Mouse (Mus musculus) cerebellum, postnatal 4 days (tissue): ENCODE data around the gene Ube2z.

Experiments used
- DNase-seq, 2 experiments: peaks; one replicate each; pipeline ENCODE4 v3.0.0; 2022; ENCODE audit warnings: low spot score in 2 of 2, mixed read lengths in 1 of 2

The Ube2z gene

GRCm38 (mm10) chr11:96058309-96058708, 6.9 kb downstream of the Ube2z start:
- no peak for DNase-seq

- no peak for DNase-seq
Measured at GRCm38 (mm10) chr11:96050854-96051253, 14.3 kb downstream of the Ube2z start.

DNA sequence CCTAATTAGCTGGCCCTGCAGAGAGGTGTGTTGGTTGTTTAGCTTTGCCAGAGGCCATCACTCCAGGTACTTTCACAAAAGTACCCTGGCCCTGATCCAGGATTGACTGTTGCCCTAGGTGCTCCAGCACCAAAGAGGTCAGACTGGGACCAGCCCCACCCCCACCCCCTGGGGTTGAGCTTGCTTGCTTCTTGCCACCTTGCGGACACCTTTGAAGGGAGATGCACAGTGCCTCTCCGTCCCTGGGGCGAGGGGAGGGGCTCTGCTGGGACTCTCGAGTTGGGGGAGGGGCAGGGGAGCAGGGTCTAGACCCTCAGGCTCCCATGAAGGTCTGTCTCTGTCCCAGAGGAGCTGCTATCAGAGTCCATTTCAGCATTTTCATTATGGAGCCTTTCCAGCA, 15.2 kb downstream of the Ube2z start:
- no peak for DNase-seq

- no peak for DNase-seq
Measured at GRCm38 (mm10) chr11:96047469-96048373, 17.5 kb downstream of the Ube2z start.

DNA sequence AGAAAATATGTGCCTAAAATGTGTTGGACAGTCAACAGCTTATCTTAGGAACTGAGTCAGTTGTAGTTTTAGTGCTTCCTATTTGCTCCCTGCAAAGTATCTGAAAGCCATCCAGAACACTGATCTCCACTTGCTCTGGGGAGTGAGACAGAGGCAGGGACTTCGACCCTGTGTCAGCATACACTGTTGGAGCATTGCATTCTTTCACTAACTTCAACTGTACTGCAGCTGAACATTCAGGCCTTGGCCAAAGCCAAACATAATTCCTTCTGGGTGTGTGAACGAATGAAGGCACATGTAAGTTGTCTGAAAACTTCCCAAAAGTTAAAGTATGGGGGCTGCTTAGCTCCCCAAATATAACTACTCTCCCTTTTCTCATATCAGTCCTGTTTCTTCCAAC, 18.4 kb downstream of the Ube2z start:
- no peak for DNase-seq

GRCm38 (mm10) chr11:96046028-96046427, 19.2 kb downstream of the Ube2z start:
- no peak for DNase-seq

GRCm38 (mm10) chr11:96044803-96045567, 20.2 kb downstream of the Ube2z start:
- no peak for DNase-seq

DNA sequence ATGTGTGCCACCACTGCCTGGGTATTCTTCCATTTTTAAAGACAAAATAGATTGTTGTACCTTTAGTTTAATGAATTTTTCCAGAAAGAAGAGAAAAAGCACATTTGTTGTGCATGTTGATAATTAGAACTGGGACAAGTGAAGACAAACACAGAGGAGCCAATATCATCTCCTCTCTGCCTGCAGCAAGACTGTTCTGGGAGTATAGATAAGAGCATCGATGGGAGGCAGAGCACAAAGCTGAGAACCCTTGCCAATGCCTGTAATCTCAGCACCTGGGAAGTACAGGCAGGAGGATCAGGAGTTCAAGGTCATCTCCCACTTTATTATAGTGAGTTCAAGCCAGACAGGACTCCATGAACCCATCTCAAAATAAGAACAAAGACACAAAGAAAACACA, 26.6 kb downstream of the Ube2z start:
- no peak for DNase-seq

DNA sequence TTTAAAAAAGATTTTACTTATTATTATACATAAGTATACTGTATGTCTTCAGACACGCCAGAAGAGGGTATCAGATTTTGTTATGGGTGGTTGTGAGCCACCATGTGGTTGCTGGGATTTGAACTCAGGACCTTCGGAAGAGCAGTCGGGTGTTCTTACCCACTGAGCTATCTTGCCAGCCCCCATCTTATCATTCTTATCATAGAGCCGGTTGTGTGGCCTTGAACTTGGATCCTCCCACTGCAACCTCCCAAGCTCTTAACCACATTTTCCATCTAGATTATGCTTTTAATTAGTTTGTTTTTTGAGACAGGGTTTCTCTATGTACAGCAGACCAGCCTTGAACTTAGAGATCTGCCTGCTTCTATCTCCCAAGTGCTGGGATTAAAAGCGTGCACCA, 27.7 kb downstream of the Ube2z start:
- no peak for DNase-seq

DNA sequence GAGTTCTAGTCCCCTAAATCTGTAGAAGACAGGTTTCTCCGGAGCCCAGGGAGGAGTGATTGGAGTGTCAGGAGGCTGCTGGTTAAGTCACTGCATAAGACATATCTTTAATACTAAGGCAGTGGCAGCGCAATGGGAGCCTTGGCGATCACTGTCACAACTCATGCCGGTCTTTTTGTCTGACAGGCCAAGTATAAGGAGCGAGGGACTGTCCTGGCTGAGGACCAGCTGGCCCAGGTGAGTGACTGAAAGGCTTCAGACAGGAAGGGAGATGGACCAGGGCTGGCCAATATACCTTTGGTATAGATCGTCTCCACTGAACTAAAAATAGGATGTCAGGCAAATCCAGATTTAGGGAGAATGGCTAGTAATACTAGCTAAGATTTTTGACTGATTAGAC, 30.1 kb downstream of the Ube2z start:
- no peak for DNase-seq

DNA sequence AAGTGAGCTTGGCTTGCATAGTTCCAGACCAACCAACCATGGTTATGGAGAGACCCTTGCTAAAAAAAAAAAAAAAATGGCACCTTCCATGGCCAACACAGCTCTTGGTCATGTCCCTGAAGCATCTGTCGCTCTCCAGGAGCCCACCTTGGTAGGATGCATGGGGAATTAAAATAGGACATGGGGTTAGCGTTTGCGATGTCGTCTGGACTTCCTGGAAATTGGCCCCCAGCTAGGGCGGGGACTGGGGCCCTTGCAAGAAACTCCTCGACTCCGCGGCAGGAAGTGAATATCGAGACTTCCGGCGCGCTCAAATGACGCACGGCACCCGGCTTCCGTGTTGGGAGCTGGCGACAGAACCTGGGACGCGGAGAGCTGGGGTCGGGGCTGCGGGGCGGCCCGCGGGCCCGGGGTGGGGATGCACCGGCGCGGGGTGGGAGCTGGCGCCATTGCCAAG, 30.6 kb downstream of the Ube2z start, which contains the start of gene Snf8:
Gene Snf8 (plus strand): TSS at position 290 of the 457 bp plus-strand sequence.
- DNase-seq: peak; percentile 94 to 96

DNA sequence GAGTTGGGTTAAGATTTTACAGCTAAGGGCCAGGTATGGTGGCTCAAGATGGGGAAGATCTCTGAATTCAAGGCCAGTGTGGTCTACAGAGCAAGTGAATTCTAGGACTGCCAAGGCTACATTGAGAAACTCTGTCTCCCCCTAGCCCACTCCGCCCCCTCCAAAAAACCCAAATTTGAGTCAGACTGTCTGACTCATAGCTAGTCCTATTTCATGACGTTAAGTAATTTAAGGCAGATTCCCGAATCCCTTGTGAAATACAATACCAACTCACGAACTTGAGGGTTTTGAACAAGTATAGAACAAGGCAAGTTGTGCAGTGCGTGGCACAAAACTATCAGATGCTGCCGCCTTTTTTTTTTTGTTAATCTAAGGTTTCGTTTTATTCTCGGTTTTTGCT, 31.1 kb downstream of the Ube2z start:
- DNase-seq: no peak

GRCm38 (mm10) chr11:96033264-96033663, 31.9 kb downstream of the Ube2z start:
- no peak for DNase-seq

DNA sequence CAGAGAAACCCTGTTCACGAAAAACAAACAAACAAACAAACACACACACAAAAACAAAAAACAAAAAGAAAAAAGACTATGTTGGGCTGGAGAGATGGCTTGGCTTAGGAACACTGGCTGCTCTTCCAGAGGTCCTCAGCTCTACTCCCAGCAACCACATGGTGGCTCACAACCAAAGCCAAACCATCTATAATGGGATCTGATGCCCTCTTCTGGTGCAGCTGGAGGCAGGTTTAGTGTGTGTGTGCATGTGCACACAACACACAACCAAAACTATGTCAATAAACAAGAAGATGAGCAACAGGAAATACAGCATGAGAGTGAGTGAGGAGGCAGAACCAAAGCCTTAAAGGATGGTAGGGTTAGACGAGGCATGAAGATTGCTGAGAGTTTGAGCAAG, 33.5 kb downstream of the Ube2z start:
- DNase-seq: no peak

- no peak for DNase-seq
Measured at GRCm38 (mm10) chr11:96030571-96030970, 34.6 kb downstream of the Ube2z start.

GRCm38 (mm10) chr11:96028130-96028529, 37.1 kb downstream of the Ube2z start:
- no peak for DNase-seq

DNA sequence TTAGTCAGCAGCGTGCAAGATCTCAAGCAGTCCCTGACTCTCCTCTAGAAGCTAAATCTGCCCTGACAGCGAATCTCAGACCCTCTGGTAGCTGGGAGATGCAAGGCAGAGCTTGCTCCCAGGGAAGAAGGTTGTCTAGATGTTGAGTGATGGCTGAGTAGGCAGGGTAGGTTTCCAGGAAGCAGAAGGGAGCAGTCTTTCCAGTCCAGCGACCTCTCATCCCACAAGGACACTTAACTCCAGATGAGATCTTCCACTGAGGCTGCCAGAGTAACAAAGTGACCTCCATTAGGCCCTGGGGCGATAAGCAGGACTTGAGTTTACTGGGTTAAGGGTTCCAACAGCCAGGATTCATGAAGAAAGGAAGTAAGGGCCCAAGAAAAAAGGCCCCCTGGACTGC, 44.6 kb downstream of the Ube2z start:
- no peak for DNase-seq

DNA sequence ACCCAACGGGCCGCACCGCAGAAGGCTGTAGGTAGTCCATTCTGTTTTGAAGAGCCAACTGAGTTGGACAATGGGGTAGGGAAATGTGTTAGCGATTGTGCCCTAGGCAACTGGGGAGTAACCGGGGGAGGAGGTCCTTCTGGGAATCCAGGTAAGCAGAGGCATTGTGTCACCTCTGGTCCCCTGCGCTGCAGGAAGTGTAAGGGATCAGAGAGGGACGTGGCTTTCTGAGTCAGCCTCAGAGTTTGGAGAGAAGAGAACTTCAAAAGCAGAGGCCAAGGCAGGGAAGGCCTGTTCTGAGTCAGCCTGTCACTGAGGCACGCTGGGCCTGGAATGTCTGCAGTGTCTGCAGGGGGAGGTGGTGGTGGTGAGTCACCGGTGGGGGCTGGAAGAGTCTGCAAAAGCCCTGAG, 47.2 kb downstream of the Ube2z start:
- no peak for DNase-seq

DNA sequence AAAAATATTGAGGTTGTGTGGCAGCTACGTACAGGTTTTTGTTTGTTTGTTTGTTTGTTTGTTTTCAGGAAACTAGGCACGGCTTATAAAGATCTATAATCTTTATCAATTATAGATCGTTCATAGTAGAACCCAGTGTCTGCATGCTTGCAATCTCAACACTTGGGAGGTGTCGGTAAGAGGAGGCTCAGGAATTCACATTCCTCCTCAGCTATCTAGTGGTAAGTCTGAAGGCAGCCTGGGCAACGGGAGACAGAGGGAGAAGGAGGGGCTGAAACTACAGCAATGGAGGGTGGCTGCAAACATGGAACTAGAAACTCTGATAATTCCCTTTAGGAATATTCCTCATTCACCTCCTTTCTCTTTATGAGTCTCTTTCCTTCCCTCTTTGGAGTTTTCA, 49.8 kb downstream of the Ube2z start:
- no peak for DNase-seq

DNA sequence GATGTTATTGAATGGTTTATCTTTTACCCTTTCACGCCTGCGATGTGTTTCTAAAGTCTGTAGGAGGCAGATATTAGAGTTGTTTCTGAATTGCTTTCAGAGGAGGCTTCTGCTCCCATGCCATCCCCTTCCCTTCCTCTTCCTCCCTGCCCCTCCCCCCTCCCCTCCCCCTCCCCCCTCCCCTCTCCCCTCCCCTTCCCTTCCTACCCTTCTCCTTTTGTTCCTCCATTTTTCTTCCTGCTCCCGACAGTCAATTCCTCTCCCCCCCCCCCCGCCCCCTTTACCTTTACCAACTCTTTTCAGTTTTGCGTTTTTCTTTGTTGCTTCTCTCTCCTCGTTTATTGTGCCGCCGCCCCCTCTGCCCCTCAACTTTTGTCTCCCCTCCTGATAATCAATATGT, 53.2 kb downstream of the Ube2z start:
- DNase-seq: no peak

- DNase-seq: no peak
Measured at GRCm38 (mm10) chr11:96008827-96009226, 56.4 kb downstream of the Ube2z start.

DNA sequence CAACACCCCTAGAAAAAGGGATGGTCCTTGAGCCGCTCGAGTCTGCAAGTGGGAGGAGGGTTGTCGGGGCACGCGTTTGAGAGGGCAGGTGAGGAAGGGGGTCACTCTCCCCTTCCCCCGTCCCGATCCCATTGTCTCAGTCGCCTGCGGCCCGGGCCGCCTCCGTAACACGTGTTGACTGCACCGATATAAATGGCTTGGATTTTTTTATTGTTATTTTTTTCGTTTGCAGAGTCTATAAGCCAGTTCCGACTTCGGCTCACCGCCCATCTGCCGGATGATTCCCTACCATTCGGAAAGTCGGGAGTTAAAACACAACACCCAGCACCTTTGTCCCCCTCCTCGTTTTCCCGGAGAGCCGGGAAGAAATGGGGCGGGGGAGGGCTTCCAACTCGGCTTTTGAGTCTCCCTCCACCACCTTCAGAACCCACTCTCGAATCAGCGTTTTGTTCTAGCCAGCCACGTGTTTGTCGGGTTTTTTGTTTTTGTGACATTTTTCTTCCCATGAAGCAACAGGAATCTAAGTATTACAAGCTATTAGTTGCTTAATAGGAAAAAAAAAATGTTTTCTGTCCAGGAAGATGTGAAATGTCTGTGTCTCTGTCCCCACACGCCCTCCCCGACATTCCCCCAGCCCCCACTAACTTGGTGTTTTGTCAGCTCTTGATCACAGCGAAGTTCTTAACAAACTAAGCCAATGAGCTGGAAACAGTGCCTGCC, 57.5 kb downstream of the Ube2z start:
- DNase-seq: no peak
